Mouse (Mus musculus) regulatory T cell (primary cell): Measurements from ENCODE around the gene Itpripl1.
"Not testable (repeated sequence)": the region's sequence is repeated elsewhere in the genome, so short reads cannot be mapped to it uniquely, and the experiment has no call there.

Experiments used
- in situ Hi-C: fragments of 300-600 bp; cut with MboI, MseI; formaldehyde crosslinking; loops from one replicate; pipeline ENCODE4 v1.15.1; 2025; ENCODE audit warnings: high pct_unique_total_duplicates

Itpripl1 gene

GRCm38 (mm10) chr2:127108986-127109385 lies 34.3 kb downstream of the Itpripl1 start:
- in situ Hi-C loops, result no loop called here

- in situ Hi-C loops, result no loop called here
Measured at GRCm38 (mm10) chr2:127092000-127092399, 51.2 kb downstream of the Itpripl1 start.

GRCm38 (mm10) chr2:127090151-127090550 lies 53.1 kb downstream of the Itpripl1 start:
- in situ Hi-C loops, result not testable (repeated sequence)
